Mouse (Mus musculus) small intestine, adult 2 months (tissue): ENCODE data around the gene Romo1.

Experiments used
- CTCF ChIP-seq: fragments of 200-500 bp; IDR thresholded peaks from 2 replicates; pipeline ENCODE4 v1.5.1; 2012; ENCODE audit warnings: low read depth, mild to moderate bottlenecking, control low read depth, inconsistent platforms, low read length, moderate library complexity, mixed read lengths; ENCODE audit not compliant: insufficient replicate concordance, insufficient read length; ENCODE audit errors: extremely low read depth
- POLR2A ChIP-seq: fragments of 200-500 bp; IDR thresholded peaks from 2 replicates; pipeline ENCODE4 v1.6.1; 2012; ENCODE audit warnings: low read depth, mild to moderate bottlenecking, control low read depth, inconsistent platforms, low read length, moderate library complexity

GRCm38 (mm10) chr2:156151538-156151937 lies 7.7 kb downstream of the Romo1 start:
- TF ChIP-seq POLR2A (no peak), CTCF (no peak)
